Mouse (Mus musculus): Measurements from ENCODE around the gene Naaladl2.

GRCm38 (mm10) chr3:24719181-24719749 is 424.8 kb downstream of the Naaladl2 start:
- TF ChIP-seq GATA1 (IDR thresholded peaks at IDR 0.05; ENCODE audit: borderline replicate concordance, low read length) (no peak), FLI1 (IDR thresholded peaks at IDR 0.05; ENCODE audit: low read length) (no peak)
